Mouse (Mus musculus): ENCODE data around the gene Ssbp1. TPM values are rescaled to one million over a fixed set of nuclear protein-coding genes. Genes with fewer than 3 reads are reported as not detected.

Ssbp1 gene
- total and polyA plus RNA-seq, 2 experiments from 2014 or later: 14.9 to 73.7 TPM

GRCm38 (mm10) chr6:40435151-40436046 is 35.8 kb upstream of the Ssbp1 start:
- Histone ChIP-seq H3K27me3 (ENCODE audit: insufficient read depth, low read length) (peaks cover under 1% of the 10 kb centered on the region; the same call in 1 of the 2 replicates), H3K9me3 (ENCODE audit: low read length) (no peaks in the 10 kb centered on the region), H3K36me3 (ENCODE audit: insufficient read depth, low read length) (no peaks in the 10 kb centered on the region), H3K9ac (replicated peaks; ENCODE audit: low read length, poor library complexity, severe bottlenecking) (peak overlapping the region; percentile 87), H3K27ac (ENCODE audit: low read depth, low read length) (peak overlapping the region; percentile 83), H3K4me1 (ENCODE audit: insufficient read depth, low read length) (0 out of 2 replicates have a peak, but pooled peaks cover 2% of the 10 kb centered on the region), H3K4me3 (ENCODE audit: low read depth, low read length) (peak overlapping the region; percentile 90), H3K4me2 (ENCODE audit: low read depth, low read length, poor library complexity, severe bottlenecking) (peak overlapping the region; percentile 89)
- TF ChIP-seq CTCF (IDR thresholded peaks at IDR 0.05): peak; percentile 32; the same call in 1 of the 2 replicates
- ATAC-seq (ENCODE audit: low FRiP score): peak; percentile 73
- peak; percentile 64 for DNase-seq (ENCODE audit: low spot score)
- under 1% methylated on average over 59 of the region's 72 CpGs for WGBS

- DNase-seq (ENCODE audit: low spot score) (peak; percentile 61), ATAC-seq (ENCODE audit: low FRiP score) (peak; percentile 83)
- under 1% methylated on average over 35 of the region's 38 CpGs for WGBS
- H3K27me3 ChIP-seq (ENCODE audit: insufficient read depth, low read length): peaks cover 4% of the 10 kb centered on the region; the same call in 1 of the 2 replicates
- no peak for TF ChIP-seq CTCF (IDR thresholded peaks at IDR 0.05)
- peak within 1 kb of the TSS; percentile 83 for H3K27ac ChIP-seq (ENCODE audit: low read depth, low read length)
- no peaks in the 10 kb centered on the region for H3K9me3 ChIP-seq (ENCODE audit: low read length)
- H3K9ac ChIP-seq (replicated peaks; ENCODE audit: low read length, poor library complexity, severe bottlenecking): peak within 1 kb of the TSS; percentile 87
- H3K4me1 ChIP-seq (ENCODE audit: insufficient read depth, low read length): 0 out of 2 replicates have a peak, but pooled peaks cover 2% of the 10 kb centered on the region
- no peaks in the 10 kb centered on the region for H3K36me3 ChIP-seq (ENCODE audit: insufficient read depth, low read length)
- H3K4me2 ChIP-seq (ENCODE audit: low read depth, low read length, poor library complexity, severe bottlenecking): peak within 1 kb of the TSS; percentile 89
- peak within 1 kb of the TSS; percentile 90 for H3K4me3 ChIP-seq (ENCODE audit: low read depth, low read length)
Observed at GRCm38 (mm10) chr6:40436047-40436483, 35.1 kb upstream of the Ssbp1 start, which contains the start of gene E330009J07Rik. TSS of gene E330009J07Rik (minus strand) at chr6:40436135.

GRCm38 (mm10) chr6:40438936-40439335 is 32.2 kb upstream of the Ssbp1 start, which contains the start of gene Wee2:
TSS of gene Wee2 (plus strand) at chr6:40439088.
- ATAC-seq (ENCODE audit: low FRiP score) (no peak), DNase-seq (ENCODE audit: low spot score) (no peak)
- Histone ChIP-seq H3K4me3 (ENCODE audit: low read depth, low read length) (no peak within 1 kb of the TSS), H3K36me3 (ENCODE audit: insufficient read depth, low read length) (no peaks in the 10 kb centered on the region), H3K27me3 (ENCODE audit: insufficient read depth, low read length) (peaks cover 4% of the 10 kb centered on the region; the same call in 1 of the 2 replicates), H3K9me3 (ENCODE audit: low read length) (no peaks in the 10 kb centered on the region), H3K4me2 (ENCODE audit: low read depth, low read length, poor library complexity, severe bottlenecking) (0 out of 2 replicates have a peak within 1 kb of the TSS, but pooled peaks have one; percentile 2), H3K27ac (ENCODE audit: low read depth, low read length) (no peak within 1 kb of the TSS), H3K9ac (replicated peaks; ENCODE audit: low read length, poor library complexity, severe bottlenecking) (no peak within 1 kb of the TSS), H3K4me1 (ENCODE audit: insufficient read depth, low read length) (0 out of 2 replicates have a peak, but pooled peaks cover 2% of the 10 kb centered on the region)
- TF ChIP-seq CTCF (IDR thresholded peaks at IDR 0.05): no peak
- WGBS: 72% methylated on average over 5 of the region's 5 CpGs

- Histone ChIP-seq H3K4me1 (ENCODE audit: insufficient read depth, low read length) (no peaks in the 10 kb centered on the region), H3K9me3 (ENCODE audit: low read length) (no peaks in the 10 kb centered on the region), H3K27me3 (ENCODE audit: insufficient read depth, low read length) (peaks cover 4% of the 10 kb centered on the region; the same call in 1 of the 2 replicates), H3K36me3 (ENCODE audit: insufficient read depth, low read length) (no peaks in the 10 kb centered on the region), H3K27ac (ENCODE audit: low read depth, low read length) (no peak overlapping the region), H3K9ac (replicated peaks; ENCODE audit: low read length, poor library complexity, severe bottlenecking) (no peak overlapping the region), H3K4me3 (ENCODE audit: low read depth, low read length) (no peak overlapping the region), H3K4me2 (ENCODE audit: low read depth, low read length, poor library complexity, severe bottlenecking) (0 out of 2 replicates have a peak overlapping the region, but pooled peaks have one; percentile 2)
- ATAC-seq (ENCODE audit: low FRiP score): no peak
- no peak for DNase-seq (ENCODE audit: low spot score)
- TF ChIP-seq CTCF (IDR thresholded peaks at IDR 0.05): no peak
- 35% methylated on average over 12 of the region's 12 CpGs for WGBS
Observed at GRCm38 (mm10) chr6:40439731-40440130, 31.4 kb upstream of the Ssbp1 start.

GRCm38 (mm10) chr6:40441276-40441675 is 29.9 kb upstream of the Ssbp1 start:
- Histone ChIP-seq H3K4me2 (ENCODE audit: low read depth, low read length, poor library complexity, severe bottlenecking) (no peak overlapping the region), H3K9ac (replicated peaks; ENCODE audit: low read length, poor library complexity, severe bottlenecking) (no peak overlapping the region), H3K4me3 (ENCODE audit: low read depth, low read length) (no peak overlapping the region), H3K36me3 (ENCODE audit: insufficient read depth, low read length) (no peaks in the 10 kb centered on the region), H3K27ac (ENCODE audit: low read depth, low read length) (no peak overlapping the region), H3K4me1 (ENCODE audit: insufficient read depth, low read length) (no peaks in the 10 kb centered on the region), H3K9me3 (ENCODE audit: low read length) (no peaks in the 10 kb centered on the region), H3K27me3 (ENCODE audit: insufficient read depth, low read length) (peaks cover 4% of the 10 kb centered on the region; the same call in 1 of the 2 replicates)
- WGBS: 62% methylated on average over 3 of the region's 3 CpGs
- DNase-seq (ENCODE audit: low spot score) (no peak), ATAC-seq (ENCODE audit: low FRiP score) (no peak)
- no peak for TF ChIP-seq CTCF (IDR thresholded peaks at IDR 0.05)
